Mouse (Mus musculus): ENCODE measurements around the gene Mycbp2.

The Mycbp2 gene

DNA sequence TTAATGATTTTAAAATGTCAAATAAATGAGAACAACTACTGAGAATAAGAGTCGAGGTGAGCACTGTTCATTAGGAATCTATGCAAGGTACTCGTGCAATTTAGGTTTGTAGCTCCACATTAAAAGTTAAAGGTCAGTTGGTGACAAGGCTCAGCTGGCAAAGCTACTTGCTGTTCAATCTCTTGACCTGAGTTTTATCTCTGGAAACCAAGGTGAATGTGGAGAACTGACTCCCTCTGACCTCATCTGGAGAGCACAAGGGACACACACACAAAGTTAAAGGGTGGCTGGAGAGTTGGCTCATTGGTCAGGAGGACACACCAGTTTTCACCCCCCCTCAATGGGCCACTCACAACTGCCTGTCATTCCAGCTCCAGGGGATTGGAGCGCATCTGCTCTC lies 245.4 kb downstream of the Mycbp2 start:
- peak; percentile 12 for DNase-seq

DNA sequence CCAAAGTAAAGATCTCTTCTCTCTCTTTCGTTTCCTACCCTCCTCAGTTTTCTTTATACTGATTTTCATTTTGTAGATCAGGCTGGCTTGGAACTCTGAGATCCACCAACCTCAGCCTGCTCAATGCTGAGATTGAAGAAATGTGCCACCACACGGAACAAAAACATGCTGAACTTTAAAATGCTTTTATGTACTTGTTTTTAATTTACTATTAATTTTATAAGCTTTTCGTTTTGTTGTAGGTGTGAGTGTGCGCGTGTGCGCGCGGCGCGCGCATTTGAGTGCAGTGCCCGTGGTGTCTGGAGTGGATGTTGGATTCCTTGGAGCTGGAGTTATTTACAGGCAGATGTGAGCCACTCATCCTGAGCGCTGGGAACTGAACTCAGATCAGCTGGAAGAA lies 246.3 kb downstream of the Mycbp2 start:
- peak; percentile 22 for DNase-seq

DNA sequence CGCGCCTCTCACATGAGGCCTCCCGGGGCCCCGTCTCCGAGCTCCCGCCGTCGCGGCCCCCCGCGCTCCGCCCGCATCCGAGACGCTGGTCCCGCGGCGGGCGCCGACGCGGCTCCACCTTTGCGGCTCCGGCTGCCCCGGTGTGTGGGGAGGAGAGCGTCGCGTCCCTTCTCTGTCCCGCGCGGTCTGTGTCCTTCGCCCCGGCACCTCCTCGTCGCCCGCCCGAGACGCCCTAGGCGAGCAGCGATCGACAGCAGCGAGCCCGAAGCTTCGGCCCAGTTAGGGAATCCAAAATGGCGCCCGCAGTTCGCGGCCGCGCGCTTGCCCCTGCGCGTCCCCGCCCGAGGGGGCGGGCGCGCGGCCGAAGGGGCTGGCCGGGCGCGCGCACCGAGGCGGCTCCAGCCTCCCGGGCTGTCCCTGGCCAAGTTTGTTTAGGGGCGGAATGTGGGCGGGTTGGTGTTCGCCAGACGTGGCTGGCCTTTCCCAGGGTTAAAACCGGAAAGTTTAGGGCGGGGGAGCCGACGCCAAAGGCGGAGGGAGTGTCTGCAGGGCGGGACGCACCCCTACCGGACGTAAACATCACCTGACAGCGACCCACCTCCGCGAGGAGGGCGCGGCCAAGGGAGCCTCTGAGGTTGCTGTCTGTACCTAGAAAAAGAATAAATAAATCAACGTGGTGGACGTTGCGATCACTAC lies 247.2 kb downstream of the Mycbp2 start, which contains the start of gene Fbxl3:
Fbxl3 (minus strand) TSS at position 329 of the 696 bp plus-strand sequence.
- DNase-seq = peak; percentile 97

DNA sequence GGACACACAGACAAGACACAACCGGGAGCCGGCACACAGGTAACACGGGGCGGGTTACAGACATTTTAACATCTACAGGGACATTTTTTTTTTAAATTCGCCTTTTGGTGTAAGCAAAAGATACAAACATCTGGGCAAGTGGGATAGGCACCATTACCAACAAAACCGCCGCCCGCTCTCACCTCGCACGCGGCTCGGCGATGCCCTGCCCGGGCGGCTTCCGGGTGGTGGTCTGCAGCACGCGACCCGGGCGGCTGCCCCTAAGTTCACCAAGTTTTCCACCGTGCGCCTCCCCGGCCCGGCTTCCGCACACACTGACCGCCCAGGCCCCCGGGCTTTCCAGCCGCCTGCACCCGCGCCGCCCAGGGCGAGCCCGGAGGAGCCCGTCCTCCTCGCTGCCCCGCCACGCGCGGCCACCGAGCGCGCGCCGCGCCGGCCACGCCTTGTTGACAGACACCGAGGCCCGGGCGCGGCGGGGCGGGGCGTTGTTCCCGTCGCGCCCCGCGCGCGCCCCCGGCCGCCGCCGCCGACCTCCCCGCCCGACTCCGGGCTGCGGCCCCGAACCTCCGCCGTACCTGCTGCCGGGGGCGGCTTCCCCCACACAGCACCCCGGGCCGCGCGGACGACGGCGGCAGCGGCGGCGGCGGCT lies 247.9 kb downstream of the Mycbp2 start:
- peak; percentile 82 for DNase-seq

DNA sequence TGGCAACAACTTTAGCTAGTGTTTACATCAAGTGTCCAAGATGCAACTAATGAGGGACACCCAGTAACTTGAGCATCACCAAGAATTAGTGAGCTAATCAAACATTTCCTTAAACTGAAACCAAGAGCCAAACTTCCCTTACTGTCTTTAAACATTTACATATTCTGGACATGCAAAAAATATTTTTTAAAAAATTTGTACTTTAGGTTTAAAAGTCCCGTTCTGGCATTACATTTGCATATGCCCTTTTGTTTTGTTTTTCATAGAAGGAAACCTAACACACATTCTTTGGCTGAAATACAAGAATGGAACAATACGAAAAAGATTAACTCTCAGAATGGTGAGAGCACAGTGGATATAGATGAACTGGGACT lies 248.4 kb downstream of the Mycbp2 start:
- DNase-seq = no peak

DNA sequence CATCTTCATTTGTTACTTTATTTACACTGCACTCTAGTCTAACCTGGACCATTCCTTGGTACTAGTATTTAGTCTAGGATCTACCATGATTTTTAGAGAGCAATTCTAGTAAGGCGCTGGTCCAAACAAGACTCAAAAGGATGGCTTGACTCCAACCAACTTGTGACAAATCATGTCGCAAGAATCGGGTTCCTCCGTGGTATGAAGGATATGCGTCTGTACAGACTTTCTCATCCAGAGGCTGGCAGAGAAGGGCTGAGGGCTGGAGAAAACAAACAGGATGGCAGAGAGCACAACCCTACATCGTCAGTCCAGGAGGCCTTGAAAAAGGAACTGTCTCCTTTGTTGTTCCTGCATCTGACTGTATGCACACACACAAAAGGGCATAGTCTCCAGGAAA lies 250.0 kb downstream of the Mycbp2 start:
- no peak for DNase-seq

DNA sequence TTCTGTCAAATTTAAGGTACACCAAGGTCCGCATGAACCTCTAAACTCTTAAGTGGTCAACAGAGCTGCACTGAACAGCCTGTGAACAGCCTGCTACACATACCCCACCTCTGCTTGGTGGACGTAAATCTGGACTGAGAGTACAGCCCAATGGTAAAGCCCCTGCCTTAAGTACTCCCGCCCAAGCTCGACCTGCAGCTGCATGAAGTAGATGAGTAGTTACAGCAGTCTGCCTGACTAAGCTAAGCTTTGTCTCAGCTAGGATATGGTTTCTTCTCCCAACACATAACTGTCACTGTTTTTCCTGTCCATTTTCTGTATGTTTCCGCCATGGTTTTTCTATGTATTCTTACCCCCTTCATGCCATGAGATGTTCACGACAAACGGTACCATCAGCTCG lies 250.8 kb downstream of the Mycbp2 start:
- no peak for DNase-seq

DNA sequence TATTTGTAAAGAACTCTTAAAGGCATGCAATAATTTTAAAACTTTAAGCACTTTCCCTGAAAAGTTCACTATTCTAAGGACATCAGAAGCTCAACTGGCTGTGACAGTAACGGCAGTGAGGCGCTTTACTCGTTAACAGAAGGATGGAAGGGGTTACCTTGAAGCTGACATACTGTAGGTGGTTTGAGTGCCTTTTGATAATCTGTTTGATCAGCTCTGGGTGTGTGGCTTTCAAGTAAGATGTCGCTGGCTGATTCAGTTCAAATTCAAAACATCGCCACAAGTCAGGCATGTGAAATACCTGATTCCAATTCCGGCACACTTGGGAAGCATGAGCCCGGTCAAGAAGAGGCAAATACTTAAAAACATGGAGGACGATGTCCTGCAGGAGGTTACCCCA lies 251.6 kb downstream of the Mycbp2 start:
- no peak for DNase-seq

DNA sequence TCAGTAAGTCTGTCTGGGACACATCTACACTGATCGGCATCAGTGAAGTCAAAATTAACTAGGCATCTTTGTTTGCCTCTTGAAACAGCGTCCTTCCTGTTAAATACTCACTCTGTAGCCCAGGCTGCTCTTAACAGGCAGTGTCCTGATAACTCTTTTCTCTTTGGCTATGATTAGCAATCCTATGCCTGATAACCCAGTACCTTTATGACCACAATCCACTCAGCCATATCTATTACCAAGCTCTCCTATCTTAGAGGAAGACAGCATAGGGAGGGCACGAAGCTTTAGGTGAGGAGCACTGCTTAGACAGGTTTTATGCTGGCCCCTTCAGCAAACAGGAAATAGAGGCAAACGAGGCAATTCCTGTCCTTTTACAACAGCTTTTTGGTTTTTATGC lies 252.9 kb downstream of the Mycbp2 start:
- DNase-seq = no peak

DNA sequence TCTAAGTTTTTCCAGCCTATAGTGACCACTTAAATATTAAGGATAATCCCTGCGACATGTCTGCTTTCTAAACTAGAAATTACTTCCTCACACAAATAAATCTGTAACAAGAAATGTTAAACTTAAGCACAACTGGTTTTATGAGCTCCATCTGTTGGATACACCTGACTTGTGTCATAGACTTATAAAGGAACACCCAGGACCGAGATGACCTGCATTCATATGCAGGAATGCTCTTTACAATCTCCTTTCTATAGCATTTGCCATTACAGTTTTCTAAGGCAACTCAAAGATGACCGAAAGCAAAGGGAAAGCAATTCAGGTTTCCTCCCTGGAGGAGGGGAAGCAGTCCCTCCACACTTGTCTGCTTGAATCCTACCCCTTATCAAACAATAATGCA lies 253.4 kb downstream of the Mycbp2 start:
- no peak for DNase-seq

DNA sequence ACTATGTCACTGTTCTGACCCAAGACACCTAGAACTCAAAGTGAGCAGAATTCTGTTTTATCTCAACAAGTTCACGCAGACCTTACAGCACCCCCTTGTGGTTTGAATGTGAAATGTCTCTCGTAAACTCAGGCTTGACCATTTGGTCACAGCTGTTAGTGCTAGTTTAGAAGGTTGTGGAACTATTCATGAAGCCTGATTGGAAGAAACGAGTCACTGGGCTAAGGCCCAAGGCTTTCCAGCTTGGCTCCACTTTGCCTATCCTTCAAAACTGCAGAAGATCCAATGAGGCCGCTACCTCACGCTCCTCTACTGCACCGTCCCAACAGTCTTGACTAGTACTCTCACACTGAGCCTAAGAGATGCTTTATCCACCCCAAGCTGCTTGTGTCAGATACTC lies 258.0 kb downstream of the Mycbp2 start:
- peak; percentile 46 for DNase-seq

DNA sequence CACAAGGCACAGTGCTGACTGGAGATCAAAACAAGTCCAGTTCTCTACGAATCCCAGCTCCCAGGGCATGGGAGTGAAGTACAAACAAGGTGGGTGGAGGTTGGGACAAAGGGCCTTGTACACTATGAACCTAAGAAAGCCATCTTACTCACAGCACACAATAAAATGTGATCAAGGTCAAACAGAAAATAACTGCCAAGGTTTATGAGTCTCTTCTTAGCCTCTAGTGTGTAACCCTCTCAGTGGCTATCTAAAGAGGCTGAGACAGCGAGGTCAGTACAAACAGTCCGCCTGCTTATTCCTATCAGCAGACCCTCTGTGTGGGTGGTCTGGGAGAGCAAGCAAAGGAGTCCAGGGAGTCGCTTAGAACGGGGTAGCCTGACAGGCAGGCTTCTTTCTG lies 258.8 kb downstream of the Mycbp2 start:
- DNase-seq = no peak

DNA sequence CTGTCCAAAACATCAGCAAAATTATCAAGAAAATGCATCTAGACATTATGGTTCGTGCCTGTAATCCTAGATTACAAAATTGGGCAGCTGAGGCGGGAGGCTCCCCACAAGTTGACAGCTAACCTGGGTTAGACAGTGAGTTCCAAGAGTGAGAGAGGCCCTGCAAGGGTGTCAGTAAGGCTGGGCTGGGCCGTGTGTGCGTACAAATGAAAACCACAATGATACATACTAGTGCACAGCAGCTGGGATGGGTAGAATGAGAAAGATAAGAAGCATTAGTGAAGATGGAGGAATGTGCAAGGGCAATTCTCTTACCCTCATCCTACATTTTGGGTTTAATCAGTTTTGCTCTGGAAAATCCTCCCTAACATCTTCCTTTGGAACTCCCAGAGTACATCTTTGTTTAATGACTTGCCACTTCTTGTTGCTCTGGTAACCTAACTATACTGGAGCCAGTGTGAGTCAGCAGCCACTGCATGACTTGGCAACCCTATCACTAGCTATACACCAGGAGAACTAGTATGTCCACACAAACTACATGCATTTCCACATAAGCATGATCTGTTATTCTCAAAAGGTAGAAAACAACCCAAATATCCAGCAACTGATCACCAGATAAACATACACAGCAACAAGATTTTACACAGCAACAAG lies 259.8 kb downstream of the Mycbp2 start:
- no peak for DNase-seq

DNA sequence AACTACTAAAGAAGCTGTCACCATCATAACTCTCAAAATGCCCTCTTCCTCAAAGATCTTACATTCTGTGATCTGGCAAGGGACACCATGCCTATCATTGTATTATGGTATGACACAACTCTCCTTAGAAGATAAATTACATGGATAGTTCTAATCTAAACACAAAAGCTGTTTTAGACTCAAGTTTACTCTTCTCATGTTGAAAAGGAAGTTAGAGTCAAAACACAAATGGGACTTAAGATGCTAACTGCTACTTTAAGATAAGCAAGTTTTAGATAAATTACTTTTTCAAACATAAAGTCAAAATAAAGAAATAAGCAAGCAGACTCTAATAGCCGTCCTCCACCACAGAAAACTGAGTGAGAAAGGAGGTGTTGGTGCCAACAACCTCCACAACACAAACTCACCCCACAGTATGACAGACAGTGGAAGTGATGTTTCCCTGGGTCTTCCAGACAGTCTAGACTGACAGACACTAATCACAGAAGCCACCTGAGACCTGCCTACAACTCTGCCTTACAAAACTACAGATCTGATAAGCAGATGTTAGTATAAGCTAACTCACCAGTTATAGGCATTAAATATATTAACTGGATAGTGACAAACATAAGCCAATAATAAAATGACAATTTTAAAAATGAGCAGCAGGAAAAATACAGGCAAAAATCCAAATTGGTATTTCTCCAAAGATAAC lies 260.6 kb downstream of the Mycbp2 start:
- DNase-seq = no peak

DNA sequence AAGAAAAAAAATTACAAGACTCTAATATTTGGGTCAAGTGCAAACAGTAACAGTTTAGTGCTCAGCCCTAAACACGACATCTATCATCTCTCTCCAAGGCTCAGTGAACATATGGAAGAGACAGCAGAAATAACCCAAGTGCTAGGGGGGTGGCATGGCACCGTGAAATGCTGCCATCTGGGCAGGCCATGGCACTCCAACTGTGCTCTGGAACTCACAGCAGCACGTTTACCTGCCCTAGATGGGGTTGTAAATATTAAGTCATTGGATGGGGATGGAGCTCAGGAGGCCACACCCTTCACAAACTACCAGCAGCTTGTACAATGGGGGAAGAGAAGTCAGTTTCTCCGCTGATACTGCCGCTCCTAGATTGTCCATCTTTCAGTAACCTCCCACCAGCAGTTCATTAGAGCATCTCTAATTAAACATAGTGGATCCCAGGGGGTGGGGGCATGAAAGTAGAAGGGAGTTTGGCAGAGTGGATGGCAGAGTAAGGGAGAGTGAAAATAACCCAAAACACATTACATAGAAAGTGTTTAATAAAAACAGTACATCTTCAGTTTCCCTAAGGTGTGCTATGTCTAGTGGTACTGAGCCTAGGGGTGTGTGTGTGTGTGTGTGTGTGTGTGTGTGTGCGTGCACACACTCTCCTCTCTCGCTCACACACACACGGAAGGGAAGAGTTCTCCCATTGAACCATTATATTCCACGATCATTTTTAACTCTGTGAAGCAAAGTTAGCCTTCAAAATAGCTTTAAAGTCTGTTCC lies 267.2 kb downstream of the Mycbp2 start:
- DNase-seq = no peak

DNA sequence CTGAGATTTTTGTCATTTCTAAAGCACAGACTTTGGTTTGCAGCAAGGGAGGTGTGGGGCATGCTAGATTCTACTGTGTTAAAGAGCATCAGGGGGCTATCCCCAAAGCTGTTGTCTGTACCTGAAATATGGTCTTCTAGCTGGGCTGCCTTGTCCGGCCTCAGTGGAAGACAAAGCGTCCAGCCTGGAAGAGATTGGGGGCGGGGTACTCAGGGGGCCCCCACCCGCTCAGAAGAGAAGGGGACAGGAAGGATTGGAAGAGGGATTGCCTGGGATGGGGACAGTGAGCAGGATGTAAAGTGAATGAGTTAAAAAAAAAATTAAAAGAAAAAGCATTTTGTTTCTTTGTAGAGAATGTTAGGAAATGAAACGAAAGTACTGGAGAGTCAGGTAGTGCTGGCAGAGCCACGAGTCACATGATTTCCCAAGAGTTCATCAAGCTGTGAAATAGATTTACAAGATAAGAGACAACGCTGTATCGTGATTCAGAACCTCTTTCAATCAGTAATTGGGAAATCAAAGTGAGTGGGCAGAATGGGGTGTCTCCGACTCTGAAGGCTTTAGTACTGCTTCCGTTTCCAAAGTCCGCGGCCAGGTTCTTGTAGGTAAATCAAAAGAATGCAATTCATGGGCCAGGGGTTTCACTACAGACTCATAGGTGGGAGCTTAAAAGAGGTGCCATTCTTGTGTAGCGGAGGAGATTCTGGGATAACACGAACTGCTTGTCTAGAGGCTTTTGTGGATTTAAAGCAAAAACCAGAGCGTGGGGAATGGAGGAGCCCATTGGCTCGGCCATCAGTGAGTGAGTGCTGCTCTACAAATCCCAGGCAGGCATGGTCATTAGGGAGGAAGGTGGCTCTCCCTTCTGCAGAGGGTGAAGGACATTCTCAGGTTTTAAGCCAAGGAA lies 268.4 kb downstream of the Mycbp2 start:
- DNase-seq = no peak

DNA sequence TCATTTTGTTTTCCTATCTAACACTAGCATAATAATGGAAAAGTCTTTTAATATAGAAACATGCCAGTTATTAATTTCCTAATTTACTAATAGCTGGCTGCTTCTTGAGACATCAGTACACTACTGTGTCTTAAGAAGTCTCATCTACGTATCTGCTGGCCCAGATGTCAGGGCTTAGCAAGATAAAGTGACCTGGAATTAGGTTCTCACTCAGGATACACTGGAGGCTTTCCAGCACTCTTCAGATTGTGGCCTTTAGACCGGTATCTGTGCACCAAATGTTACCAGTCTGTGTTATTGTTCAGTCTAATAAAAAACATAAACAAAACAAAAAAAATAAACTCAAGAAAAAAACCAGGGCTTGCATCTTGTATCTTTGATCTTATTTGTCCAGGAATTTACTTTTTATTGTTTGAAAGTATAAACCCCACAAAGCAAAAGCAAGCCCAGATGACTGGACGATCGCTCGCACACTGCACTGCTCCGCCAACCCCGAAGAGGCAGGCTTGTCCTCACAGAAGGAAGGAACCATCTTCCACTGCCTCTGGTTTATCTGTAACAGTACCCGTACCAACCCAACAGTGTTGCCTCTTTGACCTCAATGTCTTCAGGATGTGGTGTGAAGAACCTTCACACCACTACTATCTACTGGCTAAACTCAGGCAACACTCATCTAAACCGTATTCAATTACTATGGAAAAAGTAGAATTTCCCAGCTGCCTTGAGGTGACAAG lies 269.2 kb downstream of the Mycbp2 start:
- no peak for DNase-seq

DNA sequence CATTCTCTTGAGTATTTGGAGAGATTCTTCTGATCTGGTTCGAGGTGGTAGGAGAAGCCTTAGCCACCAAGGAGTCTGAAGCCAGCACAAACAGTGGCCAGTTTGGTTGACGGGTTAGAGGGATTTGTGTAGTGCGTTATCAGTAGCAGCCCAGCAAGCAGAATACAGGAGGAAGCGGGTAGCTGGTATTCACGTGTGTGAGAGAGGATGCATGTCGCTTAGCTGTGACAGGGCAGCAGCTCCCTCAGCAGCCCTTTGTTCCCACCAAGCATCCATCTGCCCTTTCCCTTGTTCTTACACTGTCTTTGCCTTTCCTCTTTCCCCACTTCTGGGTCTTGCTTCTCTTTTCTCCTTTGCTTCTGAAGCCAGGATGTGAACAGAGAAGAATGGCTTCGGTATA lies 271.4 kb downstream of the Mycbp2 start:
- DNase-seq = no peak

DNA sequence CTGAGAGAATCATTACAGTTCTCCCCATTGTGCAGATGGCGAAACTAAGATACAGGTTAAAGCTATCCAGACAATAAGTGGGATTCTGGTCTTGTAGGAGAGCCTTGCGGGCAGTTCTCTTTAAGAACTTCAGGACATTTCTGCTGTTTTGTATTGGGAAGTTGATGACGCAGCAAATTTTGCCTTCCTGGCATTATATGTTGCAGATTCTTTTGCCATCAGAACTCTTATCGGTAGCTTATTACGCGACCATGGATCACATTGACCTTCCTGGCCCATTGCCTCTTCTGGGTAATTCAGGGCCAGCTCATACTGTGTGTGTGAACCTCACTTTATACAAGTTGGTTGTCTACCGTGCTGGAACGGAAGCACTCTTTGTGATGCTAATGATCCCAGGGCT lies 272.8 kb downstream of the Mycbp2 start:
- DNase-seq = no peak

DNA sequence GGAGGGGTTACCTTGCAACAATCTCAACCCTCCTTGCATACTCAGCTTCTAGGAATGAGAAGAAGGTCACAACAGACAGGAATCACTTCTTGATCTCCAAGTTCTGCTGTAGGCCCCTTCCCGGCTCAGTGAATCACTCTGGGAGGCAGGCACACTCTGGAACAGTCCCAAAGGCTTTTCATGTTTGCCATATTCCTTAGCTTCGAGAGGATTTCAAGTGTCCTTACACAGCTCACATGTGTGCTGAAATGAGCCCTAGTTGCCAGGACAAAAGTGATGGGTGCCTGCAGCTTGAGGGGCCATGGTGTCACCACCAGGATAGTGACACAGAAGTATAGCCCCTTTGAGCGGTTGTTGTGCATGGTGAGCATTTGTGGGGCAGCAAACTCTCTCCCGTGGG lies 273.9 kb downstream of the Mycbp2 start:
- no peak for DNase-seq

DNA sequence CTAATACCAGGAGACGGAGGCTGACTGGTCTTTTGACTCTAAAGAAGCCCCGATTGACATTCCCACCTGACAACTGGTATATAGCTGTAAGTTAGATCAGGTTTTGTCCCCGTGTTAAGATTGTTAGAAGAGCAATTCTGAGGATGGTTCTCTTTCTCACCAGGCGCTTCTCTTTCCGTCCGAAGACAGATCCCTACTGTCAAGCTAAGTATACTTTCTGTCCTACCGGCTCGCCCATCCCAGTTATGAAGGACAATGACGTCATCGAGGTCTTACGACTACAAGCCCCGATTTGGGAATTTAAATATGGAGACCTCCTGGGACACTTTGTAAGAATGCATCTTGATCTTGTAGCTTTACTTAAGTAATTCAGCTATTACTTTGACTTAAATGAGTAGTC lies 275.1 kb downstream of the Mycbp2 start:
- DNase-seq = no peak

Measured in kidney, adult 11 months (tissue).